Mouse (Mus musculus) liver, adult 2 months (tissue): ENCODE measurements around the gene Txlng.
A peak's percentile ranks its signal among the peaks of the same experiment; 100 is the strongest.

Experiments
- CTCF ChIP-seq: fragments of 200-500 bp; IDR thresholded peaks from 2 replicates; pipeline ENCODE4 v1.5.1; 2011; ENCODE audit warnings: low read depth, low read length, control low read depth
- POLR2A ChIP-seq: fragments of 200-500 bp; IDR thresholded peaks from 2 replicates; pipeline ENCODE4 v1.6.1; 2011; ENCODE audit warnings: low read length, control low read depth; ENCODE audit not compliant: insufficient read depth; ENCODE audit errors: extremely low read depth

- no peak for TF ChIP-seq POLR2A
- TF ChIP-seq CTCF: peak; percentile 66
Observed at GRCm38 (mm10) chrX:162844447-162845100, 15.3 kb upstream of the Txlng start.
